Mouse (Mus musculus) kidney, embryonic 16.5 days (tissue): Measurements from ENCODE around the gene Musk. TPM values are rescaled to one million over a fixed set of nuclear protein-coding genes. Genes with fewer than 3 reads are reported as not detected.

Experiments
- ATAC-seq: fragments of 200-750 bp; cut with Nextera tagmentation; 2 replicates; pipeline ENCODE4 v1.8.0; 2017; ENCODE audit warnings: moderate TSS enrichment; ENCODE audit not compliant: low FRiP score, low TSS enrichment
- H3K27ac ChIP-seq: fragments of 300-500 bp; sonication (generic); 2 replicates; pipeline ENCODE4 v1.5.1; 2014; ENCODE audit warnings: low read length
- H3K27me3 ChIP-seq: fragments of 300-500 bp; sonication (generic); 2 replicates; pipeline ENCODE4 v1.6.1; 2014; ENCODE audit warnings: low read length, control low read depth, mixed read lengths; ENCODE audit not compliant: insufficient read depth
- H3K36me3 ChIP-seq: fragments of 300-500 bp; sonication (generic); 2 replicates; pipeline ENCODE4 v1.6.1; 2014; ENCODE audit warnings: low read length, control low read depth, mixed read lengths; ENCODE audit not compliant: insufficient read depth
- H3K4me1 ChIP-seq: fragments of 300-500 bp; sonication (generic); 2 replicates; pipeline ENCODE4 v1.6.1; 2014; ENCODE audit warnings: low read length, control low read depth, mixed read lengths; ENCODE audit not compliant: insufficient read depth
- H3K4me2 ChIP-seq: fragments of 300-500 bp; sonication (generic); replicated peaks from 2 replicates; pipeline ENCODE4 v1.6.1; 2014; ENCODE audit warnings: low read depth, low read length
- H3K4me3 ChIP-seq: fragments of 300-500 bp; sonication (generic); 2 replicates; pipeline ENCODE4 v1.5.1; 2014; ENCODE audit warnings: mild to moderate bottlenecking, low read length
- H3K9ac ChIP-seq: fragments of 300-500 bp; sonication (generic); replicated peaks from 2 replicates; pipeline ENCODE4 v1.6.1; 2014; ENCODE audit warnings: low read length
- H3K9me3 ChIP-seq: fragments of 300-500 bp; sonication (generic); 2 replicates; pipeline ENCODE4 v1.6.1; 2016; ENCODE audit warnings: low read length, control low read depth
- WGBS: fragments of 180-500 bp; shearing (Covaris S2); extraction: QIAGEN DNeasy Blood & Tissue Kit; methylation state at CpG from one replicate; pipeline ENCODE4 v1.1.7; 2014; 5-methylcytosine and 5-hydroxymethylcytosine counted together
- polyA plus RNA-seq: library from polyadenylated mRNA; unstranded; fragments of >200 nt; fragmentation: Nextera tagmentation; extraction: Ambion mirVana; gene quantifications from 2 replicates; pipeline ENCODE4 v1.2.1, GENCODE M21; 2015

Gene Musk
- polyA plus RNA-seq, 1 experiment from 2014 or later = 0.17 TPM

- 86% methylated on average over 4 of the region's 4 CpGs for WGBS
- H3K4me3 ChIP-seq = no peak overlapping the region
- H3K27me3 ChIP-seq = no peaks in the 10 kb centered on the region
- no peak overlapping the region for H3K27ac ChIP-seq
- H3K4me2 ChIP-seq = no peak overlapping the region
- no peak overlapping the region for H3K9ac ChIP-seq
- no peak for ATAC-seq
- H3K4me1 ChIP-seq = no peaks in the 10 kb centered on the region
- H3K9me3 ChIP-seq = no peaks in the 10 kb centered on the region
- no peaks in the 10 kb centered on the region for H3K36me3 ChIP-seq
Observed at GRCm38 (mm10) chr4:58379186-58379585, 93.4 kb downstream of the Musk start.

- 87% methylated on average over 12 of the region's 12 CpGs for WGBS
- H3K9ac ChIP-seq = no peak overlapping the region
Observed at GRCm38 (mm10) chr4:58400861-58401341, 115.1 kb downstream of the Musk start.

GRCm38 (mm10) chr4:58401973-58402501, 116.3 kb downstream of the Musk start:
- WGBS = 79% methylated on average over 4 of the region's 4 CpGs
- H3K27me3 ChIP-seq = no peaks in the 10 kb centered on the region
- ATAC-seq = no peak
- no peak overlapping the region for H3K4me3 ChIP-seq
- H3K4me1 ChIP-seq = no peaks in the 10 kb centered on the region
- no peak overlapping the region for H3K4me2 ChIP-seq
- H3K36me3 ChIP-seq = no peaks in the 10 kb centered on the region
- H3K9me3 ChIP-seq = no peaks in the 10 kb centered on the region
- H3K27ac ChIP-seq = no peak overlapping the region
- no peak overlapping the region for H3K9ac ChIP-seq

More at GRCm38 (mm10) chr4:58400861-58401341, 115.1 kb downstream of the Musk start:
- Histone ChIP-seq H3K36me3 (no peaks in the 10 kb centered on the region), H3K9me3 (no peaks in the 10 kb centered on the region), H3K27me3 (no peaks in the 10 kb centered on the region), H3K4me3 (no peak overlapping the region), H3K4me1 (no peaks in the 10 kb centered on the region), H3K4me2 (no peak overlapping the region), H3K27ac (no peak overlapping the region)
- no peak for ATAC-seq

- Histone ChIP-seq H3K9me3 (no peaks in the 10 kb centered on the region), H3K9ac (no peak overlapping the region), H3K4me1 (no peaks in the 10 kb centered on the region), H3K4me2 (no peak overlapping the region), H3K4me3 (no peak overlapping the region), H3K36me3 (no peaks in the 10 kb centered on the region), H3K27me3 (no peaks in the 10 kb centered on the region), H3K27ac (peak overlapping the region; percentile 76)
- 60% methylated on average over 13 of the region's 13 CpGs for WGBS
- ATAC-seq = peak; percentile 54; the same call in 1 of the 2 replicates
Observed at GRCm38 (mm10) chr4:58413188-58414185, 127.7 kb downstream of the Musk start.

GRCm38 (mm10) chr4:58415537-58415936, 129.8 kb downstream of the Musk start:
- H3K27me3 ChIP-seq = no peaks in the 10 kb centered on the region
- H3K9ac ChIP-seq = no peak overlapping the region
- WGBS = 95% methylated on average over 3 of the region's 3 CpGs

GRCm38 (mm10) chr4:58417319-58417718, 131.6 kb downstream of the Musk start:
- no peak overlapping the region for H3K9ac ChIP-seq
- no peaks in the 10 kb centered on the region for H3K4me1 ChIP-seq
- H3K27me3 ChIP-seq = no peaks in the 10 kb centered on the region
- WGBS = 71% methylated on average over 4 of the region's 4 CpGs
- no peak for ATAC-seq
- H3K27ac ChIP-seq = no peak overlapping the region
- H3K4me2 ChIP-seq = no peak overlapping the region
- H3K36me3 ChIP-seq = no peaks in the 10 kb centered on the region
- no peak overlapping the region for H3K4me3 ChIP-seq
- H3K9me3 ChIP-seq = no peaks in the 10 kb centered on the region; the same call in 1 of the 2 replicates

More at GRCm38 (mm10) chr4:58415537-58415936, 129.8 kb downstream of the Musk start:
- H3K9me3 ChIP-seq = no peaks in the 10 kb centered on the region
- H3K36me3 ChIP-seq = no peaks in the 10 kb centered on the region
- H3K4me2 ChIP-seq = no peak overlapping the region
- H3K27ac ChIP-seq = no peak overlapping the region
- H3K4me3 ChIP-seq = no peak overlapping the region
- no peaks in the 10 kb centered on the region for H3K4me1 ChIP-seq
- no peak for ATAC-seq

- Histone ChIP-seq H3K9me3 (no peaks in the 10 kb centered on the region; the same call in 1 of the 2 replicates), H3K4me2 (no peak overlapping the region), H3K4me3 (no peak overlapping the region), H3K27me3 (no peaks in the 10 kb centered on the region), H3K27ac (no peak overlapping the region), H3K36me3 (no peaks in the 10 kb centered on the region), H3K9ac (no peak overlapping the region), H3K4me1 (no peaks in the 10 kb centered on the region)
- no peak for ATAC-seq
- 45% methylated on average over 5 of the region's 5 CpGs for WGBS
Observed at GRCm38 (mm10) chr4:58419225-58419624, 133.5 kb downstream of the Musk start.

- WGBS = 75% methylated on average over 9 of the region's 9 CpGs
- no peak overlapping the region for H3K4me2 ChIP-seq
Observed at GRCm38 (mm10) chr4:58423276-58423930, 137.6 kb downstream of the Musk start.

More at GRCm38 (mm10) chr4:58423276-58423930, 137.6 kb downstream of the Musk start:
- Histone ChIP-seq H3K27me3 (no peaks in the 10 kb centered on the region), H3K4me1 (no peaks in the 10 kb centered on the region), H3K27ac (no peak overlapping the region), H3K9me3 (no peaks in the 10 kb centered on the region; the same call in 1 of the 2 replicates), H3K4me3 (no peak overlapping the region), H3K36me3 (no peaks in the 10 kb centered on the region), H3K9ac (no peak overlapping the region)
- no peak for ATAC-seq
